Mouse (Mus musculus) heart, postnatal 0 days (tissue): Measurements from ENCODE around the gene Cadps2.

Experiments used
- CTCF ChIP-seq: IDR thresholded peaks from 2 replicates; pipeline ENCODE4 v1.5.1; 2016; ENCODE audit warnings: antibody characterized with exemption, control low read depth, low read depth
- EP300 ChIP-seq: IDR thresholded peaks from 2 replicates; pipeline ENCODE4 v1.6.1; 2016; ENCODE audit warnings: antibody characterized with exemption, low read depth

- no peak for TF ChIP-seq EP300
- no peak for TF ChIP-seq CTCF
Observed at GRCm38 (mm10) chr6:23805333-23805732, 33.9 kb downstream of the Cadps2 start.
